In genomic region chr11:50025721-50026520, GRCm38 (mm10) we compare ENCODE assay signal across 7 mouse cellular contexts. TPM values are rescaled to one million over a fixed set of nuclear protein-coding genes. Genes with fewer than 3 reads are reported as not detected.
DNase-seq lines count a peak whose midpoint lies in the region; ATAC-seq and TF ChIP-seq lines count a peak whose summit lies in the region.

No protein-coding gene starts in this region.

- peak overlapping the region; percentile 92 for H3K27ac ChIP-seq in embryonic facial prominence, embryonic 14.5 days (replicated peaks; ENCODE audit: low read depth, low read length)
- peak overlapping the region; percentile 99 for H3K27ac ChIP-seq in hindbrain, postnatal 0 days
- H3K27ac ChIP-seq in midbrain, postnatal 0 days (ENCODE audit: low read depth, low read length), result peak overlapping the region; percentile 99

- no peaks in the 10 kb centered on the region for H3K9me3 ChIP-seq in embryonic facial prominence, embryonic 14.5 days (ENCODE audit: control insufficient read depth, low read length)
- no peaks in the 10 kb centered on the region for H3K9me3 ChIP-seq in hindbrain, postnatal 0 days (ENCODE audit: low read length)
- no peaks in the 10 kb centered on the region for H3K9me3 ChIP-seq in midbrain, postnatal 0 days (ENCODE audit: low read length)

- no peak for TF ChIP-seq POLR2A in lung, adult 2 months (IDR thresholded peaks at IDR 0.05; ENCODE audit: borderline replicate concordance, extremely low read depth, low read depth, low read length)

- H3K4me3 ChIP-seq in lung, adult 2 months (replicated peaks; ENCODE audit: extremely low read depth, low read depth, low read length), result peak overlapping the region; percentile 82
- H3K4me3 ChIP-seq in embryonic facial prominence, embryonic 14.5 days (ENCODE audit: low read depth, low read length), result peak overlapping the region; percentile 95
- peak overlapping the region; percentile 98 for H3K4me3 ChIP-seq in hindbrain, postnatal 0 days (ENCODE audit: low read length)
- H3K4me3 ChIP-seq in midbrain, postnatal 0 days (ENCODE audit: low read depth, low read length), result peak overlapping the region; percentile 98

- H3K36me3 ChIP-seq in embryonic facial prominence, embryonic 14.5 days (ENCODE audit: control insufficient read depth, insufficient read depth, low read length), result no peaks in the 10 kb centered on the region
- H3K36me3 ChIP-seq in hindbrain, postnatal 0 days (ENCODE audit: insufficient read depth, low read length), result no peaks in the 10 kb centered on the region
- no peaks in the 10 kb centered on the region for H3K36me3 ChIP-seq in midbrain, postnatal 0 days (ENCODE audit: insufficient read depth, low read length)

- peak; percentile 10 for ATAC-seq in embryonic facial prominence, embryonic 14.5 days (ENCODE audit: low read depth)
- ATAC-seq in hindbrain, postnatal 0 days, result no peak; the same call in 1 of the 2 replicates
- ATAC-seq in midbrain, postnatal 0 days (ENCODE audit: low FRiP score), result no peak

- no peak for TF ChIP-seq CTCF in lung, adult 2 months (IDR thresholded peaks at IDR 0.05; ENCODE audit: insufficient read depth, low read length)
- TF ChIP-seq CTCF in hindbrain, postnatal 0 days (IDR thresholded peaks at IDR 0.05; ENCODE audit: low read depth), result no peak
- no peak for TF ChIP-seq CTCF in midbrain, postnatal 0 days (IDR thresholded peaks at IDR 0.05)

- 3% methylated on average over 24 of the region's 24 CpGs for WGBS in lung, adult 2 months
- 5% methylated on average over 24 of the region's 24 CpGs for WGBS in embryonic facial prominence, embryonic 14.5 days
- WGBS in hindbrain, postnatal 0 days, result 2% methylated on average over 24 of the region's 24 CpGs
- WGBS in midbrain, postnatal 0 days, result 1% methylated on average over 24 of the region's 24 CpGs

- peak overlapping the region; percentile 97 for H3K9ac ChIP-seq in embryonic facial prominence, embryonic 14.5 days (ENCODE audit: low read depth, low read length)
- peak overlapping the region; percentile 98 for H3K9ac ChIP-seq in hindbrain, postnatal 0 days (replicated peaks; ENCODE audit: low read length)
- H3K9ac ChIP-seq in midbrain, postnatal 0 days (replicated peaks; ENCODE audit: low read length, poor library complexity, severe bottlenecking), result peak overlapping the region; percentile 98

- H3K27me3 ChIP-seq in embryonic facial prominence, embryonic 14.5 days (replicated peaks; ENCODE audit: control insufficient read depth, insufficient read depth, low read length), result no peaks in the 10 kb centered on the region
- no peaks in the 10 kb centered on the region for H3K27me3 ChIP-seq in hindbrain, postnatal 0 days (ENCODE audit: insufficient read depth, low read length)
- H3K27me3 ChIP-seq in midbrain, postnatal 0 days (ENCODE audit: insufficient read depth, low read length), result no peaks in the 10 kb centered on the region

- H3K4me1 ChIP-seq in lung, adult 2 months (ENCODE audit: control insufficient read depth, insufficient read depth, low read length), result peaks cover 12% of the 10 kb centered on the region
- H3K4me1 ChIP-seq in embryonic facial prominence, embryonic 14.5 days (ENCODE audit: control insufficient read depth, insufficient read depth, low read length), result peaks cover 18% of the 10 kb centered on the region
- peaks cover 25% of the 10 kb centered on the region for H3K4me1 ChIP-seq in hindbrain, postnatal 0 days (ENCODE audit: insufficient read depth, low read length)
- H3K4me1 ChIP-seq in midbrain, postnatal 0 days (ENCODE audit: insufficient read depth, low read length), result peaks cover 20% of the 10 kb centered on the region

- peak overlapping the region; percentile 81 for H3K4me2 ChIP-seq in embryonic facial prominence, embryonic 14.5 days (ENCODE audit: low read depth, low read length)
- peak overlapping the region; percentile 78 for H3K4me2 ChIP-seq in hindbrain, postnatal 0 days (ENCODE audit: low read depth, low read length)
- H3K4me2 ChIP-seq in midbrain, postnatal 0 days (ENCODE audit: low read depth, low read length, poor library complexity, severe bottlenecking), result peak overlapping the region; percentile 68

- no peak for DNase-seq in lung, adult 2 months
- no peak for DNase-seq in lung, postnatal 4 days
- no peak for DNase-seq in embryonic facial prominence, embryonic 14.5 days (ENCODE audit: low spot score)
- peak; percentile 19 for DNase-seq in hindbrain, postnatal 0 days (ENCODE audit: low spot score)
- DNase-seq in midbrain, postnatal 0 days (ENCODE audit: low spot score), result peak; percentile 17
- DNase-seq in spleen, postnatal 4 days (ENCODE audit: low spot score in 2 of 2), result no peak
- no peak for DNase-seq in gastrocnemius, postnatal 25 days

RNA-seq across cellular contexts. Expression of gene Rnf130, which starts 0.8 kb away (rescaled TPM):
- 38.9 and 47.4 TPM in 2 replicates for polyA plus RNA-seq in lung, adult 2 months (2012; rRNA removed)
- 75.5 and 80.3 TPM in 2 replicates for polyA plus RNA-seq in embryonic facial prominence, embryonic 14.5 days (2014; fragmentation: Nextera tagmentation; extraction: Ambion mirVana)
- total RNA-seq in hindbrain, postnatal 0 days (2014; rRNA removed), result 71.6 and 73.2 TPM in 2 replicates
- polyA plus RNA-seq in hindbrain, postnatal 0 days (2015; fragmentation: Nextera tagmentation; extraction: Ambion mirVana), result 60.6 and 64.7 TPM in 2 replicates
- 90.4 and 127 TPM in 2 replicates for total RNA-seq in midbrain, postnatal 0 days (2014; rRNA removed)
- 54.3 and 59.4 TPM in 2 replicates for polyA plus RNA-seq in midbrain, postnatal 0 days (2015; fragmentation: Nextera tagmentation; extraction: Ambion mirVana)
- 10 to 100 TPM; 34.8 to 43.4 TPM for total RNA-seq in gastrocnemius, postnatal 25 days (2021)

Comparison
In these comparisons a context has a peak if more than half of its experiments do, and no peak if none do; other contexts are left out.
1. DNase-seq: peak in hindbrain, postnatal 0 days (single experiment) and midbrain, postnatal 0 days (single experiment); none in lung, adult 2 months (single experiment), lung, postnatal 4 days (0 of 2), embryonic facial prominence, embryonic 14.5 days (single experiment), spleen, postnatal 4 days (0 of 2) and gastrocnemius, postnatal 25 days (single experiment).
2. Peak in every context shown above with its lines, with median percentiles within 50 percentile points of each other: H3K4me3 ChIP-seq, H3K27ac ChIP-seq, H3K4me2 ChIP-seq and H3K9ac ChIP-seq.